Mouse (Mus musculus) layer of hippocampus, adult 2 months (tissue): Measurements from ENCODE around the gene Vmn1r21. TPM values are rescaled to one million over a fixed set of nuclear protein-coding genes. Genes with fewer than 3 reads are reported as not detected.

Experiments
- DNase-seq, 2 experiments: peaks; one replicate each; pipeline ENCODE4 v3.0.0; 2022; ENCODE audit warnings: low spot score in 2 of 2
- H3K27ac ChIP-seq: fragments of 200-600 bp; 2 replicates; pipeline ENCODE4 v1.8.1; 2022
- H3K4me3 ChIP-seq: fragments of 200-600 bp; 2 replicates; pipeline ENCODE4 v1.8.1; 2022; ENCODE audit warnings: mild to moderate bottlenecking
- CTCF ChIP-seq: fragments of 200-600 bp; conservative IDR thresholded peaks from 2 replicates; pipeline ENCODE4 v1.8.1; 2022; ENCODE audit warnings: antibody characterized with exemption, mild to moderate bottlenecking, moderate library complexity
- total RNA-seq, 2 experiments: library from RNA; stranded (reverse); gene quantifications; 2 replicates each; pipeline ENCODE4 v1.2.3; 2021

Gene Vmn1r21
- total RNA-seq, 2 experiments from 2014 or later, result not detected

DNA sequence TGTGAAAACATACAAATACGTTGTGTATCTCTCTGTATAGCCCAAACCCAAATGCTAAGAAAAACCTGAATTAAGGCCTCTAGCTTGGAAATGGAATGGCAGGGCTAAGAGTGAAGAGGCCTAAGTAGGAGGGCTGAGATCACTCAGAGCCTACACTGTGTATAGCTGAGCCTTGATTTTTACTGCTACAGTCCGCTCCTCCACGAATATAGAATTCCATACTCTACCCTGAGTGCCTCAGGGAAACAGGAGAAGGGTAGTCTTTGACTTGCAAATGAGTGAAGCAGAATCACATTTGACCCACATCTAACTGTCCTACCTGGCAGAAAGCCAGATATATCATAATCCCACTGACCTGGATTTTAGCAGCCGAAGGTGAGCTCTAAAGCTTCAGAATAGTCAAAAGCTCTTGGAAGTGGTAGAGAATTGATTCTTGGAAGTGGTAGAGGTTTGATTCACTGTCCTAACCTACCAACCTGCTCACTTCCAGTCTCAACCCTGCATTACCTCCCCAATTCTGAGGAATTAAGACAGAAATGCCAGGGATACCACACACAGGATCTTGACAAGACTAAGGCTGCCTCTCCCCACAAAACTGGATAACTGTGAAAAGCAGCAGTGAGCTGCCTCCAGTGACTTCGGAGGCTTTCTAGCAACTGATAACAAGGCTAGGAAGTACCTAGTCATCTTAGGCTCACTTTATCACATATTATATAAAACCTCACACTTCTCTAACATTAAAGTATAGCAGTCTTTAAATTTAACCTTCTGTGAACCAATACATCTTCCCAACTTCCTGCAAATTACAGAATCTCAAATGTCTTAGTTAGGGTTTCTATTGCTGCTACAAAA is 44.7 kb downstream of the Vmn1r21 start:
- Histone ChIP-seq H3K4me3 (no peak overlapping the region), H3K27ac (no peak overlapping the region)
- no peak for TF ChIP-seq CTCF
- DNase-seq, result no peak

DNA sequence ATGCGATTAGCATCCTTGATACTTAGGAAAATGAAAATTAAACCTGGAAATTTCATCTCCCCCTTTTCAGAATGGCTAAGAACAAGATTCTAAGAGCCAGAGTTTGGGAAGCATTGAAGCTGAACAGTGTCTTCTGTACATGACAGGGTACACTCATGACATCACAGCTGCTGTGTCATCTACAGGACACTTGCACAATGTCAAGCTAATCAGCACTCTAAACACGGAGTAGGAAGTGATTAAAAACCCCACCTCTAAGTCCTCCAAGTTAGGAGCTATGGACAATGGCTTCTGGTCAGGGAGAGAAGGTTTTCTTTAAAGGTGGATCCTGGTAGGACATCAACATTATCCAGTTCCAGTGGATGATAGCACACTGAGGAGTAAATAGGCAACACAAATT is 47.0 kb downstream of the Vmn1r21 start:
- Histone ChIP-seq H3K4me3 (no peak overlapping the region), H3K27ac (no peak overlapping the region)
- no peak for TF ChIP-seq CTCF
- no peak for DNase-seq

DNA sequence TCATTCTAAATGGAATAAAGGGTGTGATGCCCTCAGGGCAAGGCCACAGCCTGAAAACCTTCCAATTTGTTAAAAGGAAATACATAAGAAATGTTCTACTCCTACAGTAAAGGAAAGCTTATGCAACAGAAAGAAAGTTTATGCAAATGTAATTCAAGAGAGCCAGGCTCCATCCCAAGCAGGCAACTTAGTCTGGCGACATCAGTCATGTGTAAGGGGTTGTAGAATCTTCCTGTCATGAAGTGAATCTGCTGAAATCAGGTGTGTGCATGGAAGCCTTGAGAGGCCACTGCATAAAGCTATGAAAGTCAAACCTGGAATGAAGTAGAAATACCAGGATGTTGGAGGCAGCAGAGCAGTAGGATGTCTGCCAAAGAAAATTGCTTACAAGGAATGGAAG is 51.2 kb downstream of the Vmn1r21 start:
- Histone ChIP-seq H3K4me3 (no peak overlapping the region), H3K27ac (no peak overlapping the region)
- no peak for DNase-seq
- no peak for TF ChIP-seq CTCF

DNA sequence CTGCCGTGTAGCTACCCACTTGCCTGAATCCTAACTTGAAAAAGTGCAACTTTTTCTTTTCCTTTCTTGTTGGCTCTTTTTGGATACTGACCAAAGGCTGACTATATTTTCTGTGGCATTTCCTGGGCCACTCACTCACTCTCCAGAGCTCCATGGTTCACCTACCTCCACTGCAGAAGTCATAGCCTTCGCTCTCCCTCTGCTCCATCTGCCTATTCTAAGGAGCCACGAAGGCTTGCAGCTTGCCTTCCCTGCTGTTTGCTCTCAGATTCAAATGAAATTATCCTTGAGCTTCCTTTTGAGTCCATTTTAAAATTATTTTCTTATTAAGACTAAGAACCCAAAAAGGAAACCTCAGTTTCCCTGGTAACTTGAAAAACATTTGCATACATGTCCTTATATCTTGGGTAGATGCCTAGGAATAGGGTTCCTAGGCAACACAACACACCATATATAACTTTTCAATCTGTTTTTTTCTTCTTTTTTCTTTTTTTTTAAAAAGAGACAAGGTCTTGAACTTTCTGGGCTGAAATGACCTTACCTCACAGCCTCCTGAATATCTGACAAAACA is 53.2 kb downstream of the Vmn1r21 start:
- no peak overlapping the region for H3K27ac ChIP-seq
- no peak for DNase-seq
- TF ChIP-seq CTCF, result no peak
- no peak overlapping the region for H3K4me3 ChIP-seq

DNA sequence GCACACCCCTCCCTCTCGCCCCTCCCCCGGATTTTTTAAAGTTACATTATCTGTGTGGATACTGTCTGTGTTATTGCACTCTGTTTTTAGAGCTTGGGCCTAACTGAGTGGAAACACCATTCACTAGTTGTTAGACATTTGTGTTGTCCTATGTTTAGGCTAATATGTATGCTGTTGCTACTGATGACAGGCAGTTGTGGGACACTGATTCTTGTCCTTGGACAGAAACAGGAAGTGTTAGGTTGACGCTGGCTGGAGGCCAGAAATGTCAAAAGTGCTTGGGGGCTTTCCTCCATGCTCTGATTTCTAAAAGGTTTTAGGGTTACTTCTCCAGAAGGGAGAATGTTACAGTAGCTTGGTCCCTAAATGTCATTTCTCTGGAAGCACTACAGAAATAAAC is 54.3 kb downstream of the Vmn1r21 start:
- no peak overlapping the region for H3K27ac ChIP-seq
- H3K4me3 ChIP-seq, result no peak overlapping the region
- no peak for TF ChIP-seq CTCF
- no peak for DNase-seq

Other genes starting within 250 kb of the Vmn1r21 start
- 1 to 10 TPM; 8.3 to 9.5 TPM for gene Pyurf, start 158.3 kb downstream of the Vmn1r21 start, total RNA-seq
- gene Lancl2, start 147.8 kb downstream of the Vmn1r21 start, total RNA-seq, result 10 to 100 TPM; 78.7 to 85.7 TPM
- gene Vopp1, start 25.2 kb downstream of the Vmn1r21 start, total RNA-seq, result 10 to 100 TPM; 65.9 to 70.5 TPM
- gene Vmn1r22, start 57.7 kb upstream of the Vmn1r21 start, total RNA-seq, result not detected
- not detected for gene Vmn1r23, start 76.5 kb upstream of the Vmn1r21 start, total RNA-seq
- gene Vmn1r24, start 111.2 kb upstream of the Vmn1r21 start, total RNA-seq, result not detected
- not detected for gene Vmn1r25, start 130.5 kb upstream of the Vmn1r21 start, total RNA-seq
- not detected for gene Vmn1r26, start 164.8 kb upstream of the Vmn1r21 start, total RNA-seq